Mouse (Mus musculus) testis, postnatal 14 days (tissue): ENCODE data around the gene C2cd2.
"Not testable (repeated sequence)": the region's sequence is repeated elsewhere in the genome, so short reads cannot be mapped to it uniquely, and the experiment has no call there.

Experiments
- DNase-seq: peaks from one replicate; pipeline ENCODE4 v3.0.0; 2021; ENCODE audit warnings: low spot score

Gene C2cd2

GRCm38 (mm10) chr16:97946993-97947392 is 15.4 kb downstream of the C2cd2 start:
- not testable (repeated sequence) for DNase-seq

- DNase-seq, result no peak
Measured at GRCm38 (mm10) chr16:97941844-97942243, 20.6 kb downstream of the C2cd2 start.

GRCm38 (mm10) chr16:97940471-97940973 is 21.9 kb downstream of the C2cd2 start:
- no peak for DNase-seq

- DNase-seq, result no peak
Measured at GRCm38 (mm10) chr16:97935815-97936214, 26.6 kb downstream of the C2cd2 start.

GRCm38 (mm10) chr16:97930231-97930630 is 32.2 kb downstream of the C2cd2 start:
- no peak for DNase-seq

GRCm38 (mm10) chr16:97929520-97929919 is 32.9 kb downstream of the C2cd2 start:
- DNase-seq, result no peak

- DNase-seq, result no peak
Measured at GRCm38 (mm10) chr16:97927331-97927938, 35.0 kb downstream of the C2cd2 start.

GRCm38 (mm10) chr16:97926381-97926780 is 36.0 kb downstream of the C2cd2 start:
- no peak for DNase-seq

GRCm38 (mm10) chr16:97925760-97926159 is 36.6 kb downstream of the C2cd2 start:
- no peak for DNase-seq

- DNase-seq, result no peak
Measured at GRCm38 (mm10) chr16:97923700-97924099, 38.7 kb downstream of the C2cd2 start.

- no peak for DNase-seq
Measured at GRCm38 (mm10) chr16:97922779-97923126, 39.6 kb downstream of the C2cd2 start.

- DNase-seq, result peak; percentile 79
Measured at GRCm38 (mm10) chr16:97921961-97922778, 40.2 kb downstream of the C2cd2 start.

- DNase-seq, result no peak
Measured at GRCm38 (mm10) chr16:97920621-97921020, 41.8 kb downstream of the C2cd2 start.

GRCm38 (mm10) chr16:97919793-97920192 is 42.6 kb downstream of the C2cd2 start:
- DNase-seq, result no peak

GRCm38 (mm10) chr16:97912873-97913272 is 49.5 kb downstream of the C2cd2 start:
- no peak for DNase-seq

GRCm38 (mm10) chr16:97909356-97909755 is 53.0 kb downstream of the C2cd2 start:
- no peak for DNase-seq

- no peak for DNase-seq
Measured at GRCm38 (mm10) chr16:97907496-97907895, 54.9 kb downstream of the C2cd2 start.

GRCm38 (mm10) chr16:97906337-97906736 is 56.1 kb downstream of the C2cd2 start:
- no peak for DNase-seq

- no peak for DNase-seq
Measured at GRCm38 (mm10) chr16:97905449-97905991, 56.9 kb downstream of the C2cd2 start.

GRCm38 (mm10) chr16:97904035-97904434 is 58.4 kb downstream of the C2cd2 start:
- DNase-seq, result no peak

- DNase-seq, result peak; percentile 29
Measured at GRCm38 (mm10) chr16:97897346-97898024, 64.9 kb downstream of the C2cd2 start.

GRCm38 (mm10) chr16:97887762-97888161 is 74.6 kb downstream of the C2cd2 start:
- no peak for DNase-seq

GRCm38 (mm10) chr16:97883696-97884095 is 78.7 kb downstream of the C2cd2 start:
- DNase-seq, result no peak
